Mouse (Mus musculus) heart, embryonic 16.5 days (tissue): ENCODE data around the gene Asb7. TPM values are rescaled to one million over a fixed set of nuclear protein-coding genes. Genes with fewer than 3 reads are reported as not detected.

Experiments
- ATAC-seq: fragments of 200-750 bp; cut with Nextera tagmentation; replicated peaks from 2 replicates; pipeline ENCODE4 v1.8.0; 2017; ENCODE audit warnings: moderate number of reproducible peaks; ENCODE audit not compliant: insufficient read depth, low FRiP score; ENCODE audit errors: extremely low read depth
- H3K27ac ChIP-seq: fragments of 300-500 bp; sonication (generic); 2 replicates; pipeline ENCODE4 v1.5.1; 2014; ENCODE audit warnings: mild to moderate bottlenecking, low read length, control low read depth, moderate library complexity
- H3K27me3 ChIP-seq: fragments of 300-500 bp; sonication (generic); 2 replicates; pipeline ENCODE4 v1.6.1; 2014; ENCODE audit warnings: low read length, mixed read lengths; ENCODE audit not compliant: control insufficient read depth, insufficient read depth
- H3K36me3 ChIP-seq: fragments of 300-500 bp; sonication (generic); 2 replicates; pipeline ENCODE4 v1.6.1; 2014; ENCODE audit not compliant: control insufficient read depth, insufficient read depth
- H3K4me1 ChIP-seq: fragments of 300-500 bp; sonication (generic); 2 replicates; pipeline ENCODE4 v1.6.1; 2014; ENCODE audit warnings: low read length, mixed read lengths; ENCODE audit not compliant: control insufficient read depth, insufficient read depth
- H3K4me2 ChIP-seq: fragments of 300-500 bp; sonication (generic); 2 replicates; pipeline ENCODE4 v1.6.1; 2014; ENCODE audit warnings: low read depth, mild to moderate bottlenecking, control low read depth, low read length
- H3K4me3 ChIP-seq: fragments of 300-500 bp; sonication (generic); 2 replicates; pipeline ENCODE4 v1.5.1; 2014; ENCODE audit warnings: mild to moderate bottlenecking, control low read depth, low read length
- H3K9ac ChIP-seq: fragments of 300-500 bp; sonication (generic); 2 replicates; pipeline ENCODE4 v1.6.1; 2014; ENCODE audit warnings: low read length, control low read depth
- H3K9me3 ChIP-seq: fragments of 300-500 bp; sonication (generic); replicated peaks from 2 replicates; pipeline ENCODE4 v1.6.1; 2016; ENCODE audit warnings: low read length; ENCODE audit not compliant: control insufficient read depth
- WGBS: fragments of 180-500 bp; shearing (Covaris S2); extraction: QIAGEN DNeasy Blood & Tissue Kit; methylation state at CpG from one replicate; pipeline ENCODE4 v1.1.7; 2014; 5-methylcytosine and 5-hydroxymethylcytosine counted together
- polyA plus RNA-seq: library from polyadenylated mRNA; unstranded; fragments of >200 nt; fragmentation: Nextera tagmentation; extraction: Ambion mirVana; gene quantifications from 2 replicates; pipeline ENCODE4 v1.2.1, GENCODE M21; 2015

Asb7 gene
- polyA plus RNA-seq, 1 experiment from 2014 or later = 9.0 TPM

DNA sequence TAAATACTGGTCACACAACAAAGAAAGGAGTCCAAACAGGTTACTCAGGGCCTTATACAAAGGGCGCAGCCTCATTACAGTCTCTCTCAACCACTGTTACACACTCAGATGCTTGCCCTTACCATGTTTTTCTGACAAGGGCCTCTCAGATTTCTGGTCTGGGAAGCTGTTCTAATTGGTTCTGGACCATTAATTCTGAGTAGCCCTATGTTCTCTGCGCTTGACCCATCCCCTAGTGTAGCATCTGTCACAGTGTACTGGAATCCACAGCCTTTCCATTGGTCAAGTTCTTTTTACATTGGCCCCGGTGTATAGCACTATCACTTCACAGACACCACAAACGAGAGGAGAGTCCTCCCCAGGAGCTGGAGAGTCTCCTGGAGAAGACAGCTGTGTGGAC, 35.1 kb upstream of the Asb7 start:
- Histone ChIP-seq H3K36me3 (peaks cover 7% of the 10 kb centered on the region; the same call in 1 of the 2 replicates), H3K9me3 (no peaks in the 10 kb centered on the region), H3K9ac (no peak overlapping the region), H3K4me2 (no peak overlapping the region), H3K4me1 (no peaks in the 10 kb centered on the region), H3K27ac (no peak overlapping the region), H3K27me3 (no peaks in the 10 kb centered on the region), H3K4me3 (no peak overlapping the region)
- ATAC-seq = no peak
- WGBS = 82% methylated on average over 4 of the region's 4 CpGs

DNA sequence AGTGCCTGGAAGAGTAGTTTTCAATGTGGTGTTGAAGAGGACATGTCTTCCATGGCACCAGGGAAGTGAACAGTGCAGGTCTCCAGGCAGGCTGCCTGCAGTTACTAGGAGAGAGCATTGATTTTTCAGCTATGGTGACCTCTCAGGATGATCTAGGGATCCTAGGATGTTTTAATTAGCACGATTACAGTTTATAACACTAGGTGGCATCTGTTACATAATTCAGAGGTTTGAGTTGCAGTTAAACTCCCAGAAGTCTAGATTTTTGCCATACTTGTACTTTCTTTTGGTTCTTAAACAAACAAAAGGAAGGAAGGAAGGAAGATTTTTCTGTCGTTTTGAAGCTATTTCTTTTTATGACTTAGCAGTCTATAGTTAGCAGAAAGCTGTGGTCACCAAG, 21.8 kb upstream of the Asb7 start:
- no peaks in the 10 kb centered on the region for H3K27me3 ChIP-seq
- H3K9me3 ChIP-seq = no peaks in the 10 kb centered on the region
- no peak overlapping the region for H3K27ac ChIP-seq
- no peak for ATAC-seq
- H3K36me3 ChIP-seq = peaks cover 23% of the 10 kb centered on the region
- H3K4me1 ChIP-seq = no peaks in the 10 kb centered on the region
- 40% methylated on average over 2 of the region's 2 CpGs for WGBS
- H3K9ac ChIP-seq = no peak overlapping the region
- H3K4me3 ChIP-seq = no peak overlapping the region
- no peak overlapping the region for H3K4me2 ChIP-seq

DNA sequence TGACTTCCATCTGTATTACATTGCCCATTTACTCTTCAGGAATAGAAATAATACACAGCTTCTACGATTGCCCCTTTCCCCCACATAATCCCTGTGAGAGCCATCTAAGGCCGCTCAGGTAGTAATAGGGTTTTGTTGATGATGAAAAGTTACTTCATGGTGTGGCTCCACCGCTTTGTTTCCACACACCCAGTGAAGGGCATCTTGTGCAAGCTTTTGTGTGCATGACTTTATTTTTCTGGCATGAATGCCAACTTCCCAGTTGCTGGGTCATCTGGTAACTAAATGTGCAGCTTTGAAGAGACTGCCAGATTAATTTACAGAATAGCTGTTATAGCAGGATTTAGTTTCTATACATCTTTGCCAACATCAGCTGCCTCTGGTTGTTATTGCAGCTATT, 15.2 kb upstream of the Asb7 start:
- Histone ChIP-seq H3K9ac (no peak overlapping the region), H3K4me2 (no peak overlapping the region), H3K9me3 (no peaks in the 10 kb centered on the region), H3K4me3 (no peak overlapping the region), H3K27me3 (no peaks in the 10 kb centered on the region), H3K4me1 (no peaks in the 10 kb centered on the region), H3K27ac (no peak overlapping the region), H3K36me3 (peaks cover 20% of the 10 kb centered on the region)
- no peak for ATAC-seq
- WGBS = 96% methylated on average over 3 of the region's 3 CpGs

DNA sequence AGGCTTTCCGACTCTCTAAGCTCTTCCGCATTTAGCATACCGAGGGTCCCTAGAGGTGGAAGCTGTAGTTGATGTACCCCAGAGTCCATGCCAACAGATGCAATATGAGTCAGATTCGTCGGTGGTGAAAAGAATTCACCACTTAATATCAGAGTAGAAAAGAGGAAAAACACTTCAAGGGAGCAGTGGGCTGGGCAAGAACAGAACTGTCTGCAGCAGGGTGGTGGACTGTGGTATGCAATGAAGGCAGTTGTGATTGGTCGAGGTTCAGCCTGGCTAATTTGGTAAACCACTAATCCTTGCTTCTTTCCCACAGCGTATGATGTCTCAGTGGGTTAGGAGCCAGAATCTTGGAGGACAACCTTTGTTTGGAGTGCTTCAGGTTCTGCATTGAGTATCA, 13.3 kb upstream of the Asb7 start:
- ATAC-seq = no peak
- no peaks in the 10 kb centered on the region for H3K27me3 ChIP-seq
- no peak overlapping the region for H3K9ac ChIP-seq
- H3K27ac ChIP-seq = no peak overlapping the region
- WGBS = 76% methylated on average over 7 of the region's 7 CpGs
- H3K4me2 ChIP-seq = no peak overlapping the region
- no peak overlapping the region for H3K4me3 ChIP-seq
- H3K9me3 ChIP-seq = no peaks in the 10 kb centered on the region
- H3K36me3 ChIP-seq = peaks cover 14% of the 10 kb centered on the region; the same call in 1 of the 2 replicates
- no peaks in the 10 kb centered on the region for H3K4me1 ChIP-seq

DNA sequence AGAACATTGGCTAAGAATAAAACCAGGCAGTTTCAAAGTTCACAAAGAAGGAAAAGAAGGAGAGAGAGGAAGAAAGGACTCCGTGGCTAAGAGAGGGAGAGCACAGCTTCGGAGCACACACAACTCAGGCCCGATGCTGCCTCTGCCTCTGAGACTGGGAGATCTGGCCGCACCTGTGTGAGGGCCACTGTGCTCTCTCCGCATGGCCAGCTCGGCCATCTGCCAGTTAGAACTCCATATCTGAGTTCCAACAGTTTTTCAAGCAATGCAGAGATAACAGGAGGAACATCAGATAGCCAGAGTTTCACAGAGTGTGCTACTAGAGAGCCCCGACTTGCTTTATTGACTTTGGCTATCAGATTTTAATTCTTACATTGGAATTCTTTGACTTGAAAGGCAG, 5.1 kb upstream of the Asb7 start:
- Histone ChIP-seq H3K4me2 (no peak overlapping the region), H3K4me3 (no peak overlapping the region), H3K27me3 (no peaks in the 10 kb centered on the region), H3K9ac (no peak overlapping the region), H3K9me3 (no peaks in the 10 kb centered on the region), H3K4me1 (peaks cover 8% of the 10 kb centered on the region), H3K36me3 (0 out of 2 replicates have a peak, but pooled peaks cover 4% of the 10 kb centered on the region), H3K27ac (no peak overlapping the region)
- WGBS = 38% methylated on average over 7 of the region's 7 CpGs
- no peak for ATAC-seq

DNA sequence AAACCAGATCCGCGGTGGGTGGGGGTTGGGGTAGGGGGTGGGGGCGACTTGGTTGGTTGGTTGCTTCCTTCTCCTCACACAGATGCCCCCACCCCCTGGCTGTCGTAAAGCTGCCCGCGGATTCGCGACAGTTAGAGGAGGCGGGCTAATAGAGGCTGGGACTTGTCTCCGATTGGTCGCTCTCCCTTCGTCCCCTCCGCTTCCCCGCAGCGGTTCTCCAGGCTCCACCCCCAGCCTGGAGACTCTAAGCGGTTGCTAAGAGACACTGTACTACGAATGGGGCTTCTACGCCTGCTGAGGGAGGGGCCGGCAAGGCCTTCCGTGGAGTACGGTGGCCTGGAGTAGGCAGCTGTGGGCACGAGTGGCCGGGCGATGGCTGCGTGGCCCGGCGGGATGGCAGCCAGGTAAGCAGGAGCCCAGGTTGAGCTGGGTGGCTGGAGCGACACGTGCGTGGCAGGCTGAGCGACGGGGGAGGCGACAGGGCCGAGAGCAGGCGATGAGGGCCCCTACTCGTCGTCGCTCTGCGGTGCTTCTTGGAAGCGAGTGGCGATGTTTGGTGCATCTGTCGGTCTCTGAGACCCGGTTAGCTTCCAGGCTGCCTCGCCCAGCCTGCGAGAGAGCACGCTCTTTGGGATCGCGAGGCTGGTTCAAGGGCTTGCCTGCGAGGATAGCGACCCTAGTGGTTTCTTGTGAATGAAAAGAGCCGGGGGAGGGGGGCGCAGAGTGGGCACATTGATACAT, 394 bp upstream of the Asb7 start, which contains the start of gene Lins1:
Gene Lins1 (plus strand): TSS at position 270 of the 741 bp plus-strand sequence.
- H3K4me2 ChIP-seq = peak within 1 kb of the TSS; percentile 87
- peak within 1 kb of the TSS; percentile 85 for H3K9ac ChIP-seq
- peak within 1 kb of the TSS; percentile 88 for H3K4me3 ChIP-seq
- no peaks in the 10 kb centered on the region for H3K27me3 ChIP-seq
- WGBS = under 1% methylated on average over 52 of the region's 52 CpGs
- peak within 1 kb of the TSS; percentile 88 for H3K27ac ChIP-seq
- H3K4me1 ChIP-seq = peaks cover 16% of the 10 kb centered on the region
- no peaks in the 10 kb centered on the region for H3K9me3 ChIP-seq
- ATAC-seq = peak; percentile 99
- H3K36me3 ChIP-seq = no peaks in the 10 kb centered on the region

DNA sequence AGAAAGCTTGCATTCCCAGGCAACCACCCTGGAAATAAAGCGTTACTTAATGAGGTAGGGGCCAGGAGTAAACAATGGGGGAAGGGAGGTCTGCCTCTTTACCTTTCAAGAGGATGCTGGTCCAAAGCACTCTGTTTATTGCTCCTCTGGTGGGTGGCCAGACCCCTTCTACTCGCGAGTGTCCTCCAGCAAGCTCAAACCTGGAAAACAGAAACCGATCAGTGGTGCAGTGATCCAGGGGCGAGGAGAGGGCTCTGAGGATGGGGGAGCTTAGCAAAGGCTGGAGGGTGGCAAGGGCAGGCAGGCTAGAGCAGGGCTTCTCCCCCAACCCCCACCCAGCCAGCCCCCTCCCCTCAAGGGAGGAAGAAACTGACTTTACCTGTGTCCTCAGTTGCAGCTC, 675 bp downstream of the Asb7 start:
- H3K27me3 ChIP-seq = no peaks in the 10 kb centered on the region
- peak overlapping the region; percentile 87 for H3K4me2 ChIP-seq
- H3K4me1 ChIP-seq = peaks cover 13% of the 10 kb centered on the region
- H3K4me3 ChIP-seq = peak overlapping the region; percentile 76
- H3K27ac ChIP-seq = peak overlapping the region; percentile 45; the same call in 1 of the 2 replicates
- H3K9me3 ChIP-seq = no peaks in the 10 kb centered on the region
- ATAC-seq = no peak
- peak overlapping the region; percentile 77 for H3K9ac ChIP-seq
- peaks cover 3% of the 10 kb centered on the region for H3K36me3 ChIP-seq
- WGBS = 2% methylated on average over 5 of the region's 5 CpGs

DNA sequence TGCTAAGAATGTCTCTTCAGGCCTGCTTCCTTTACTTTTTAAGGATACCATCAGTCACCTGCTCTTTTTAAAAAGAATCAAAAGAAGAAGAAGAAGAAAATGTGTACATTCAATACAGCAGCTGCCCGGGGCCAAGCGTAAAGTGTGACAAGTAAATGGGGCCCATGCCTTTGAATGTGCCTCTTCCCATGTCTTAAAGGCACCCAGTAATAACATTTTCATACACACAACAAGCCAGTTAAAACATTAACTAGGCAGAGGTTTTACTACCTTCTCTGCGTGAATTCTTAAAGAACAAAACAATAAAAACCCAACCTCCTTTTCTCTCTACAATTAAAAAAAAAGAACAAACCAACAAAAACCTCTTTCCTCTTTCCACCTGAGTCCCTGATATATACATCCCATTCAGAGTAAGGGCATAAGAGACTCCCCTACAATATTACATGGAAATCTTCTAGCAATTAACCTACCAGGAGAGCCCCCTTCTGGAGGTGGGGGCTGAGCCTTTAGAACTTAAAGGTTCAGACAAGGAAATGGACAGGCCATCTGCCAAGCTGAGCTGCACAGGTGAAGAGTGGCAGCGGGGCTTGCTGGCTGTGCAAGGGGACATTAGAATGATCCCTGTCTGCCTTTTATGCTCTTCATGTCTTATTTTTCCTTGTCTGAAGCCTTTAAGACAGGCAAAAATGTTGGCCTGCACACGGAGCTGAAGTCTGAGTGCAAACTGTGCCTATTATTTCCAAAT, 7.1 kb downstream of the Asb7 start:
- Histone ChIP-seq H3K27ac (no peak overlapping the region), H3K4me3 (no peak overlapping the region), H3K4me1 (no peaks in the 10 kb centered on the region), H3K9me3 (no peaks in the 10 kb centered on the region), H3K9ac (no peak overlapping the region), H3K36me3 (peaks cover 41% of the 10 kb centered on the region), H3K27me3 (no peaks in the 10 kb centered on the region), H3K4me2 (no peak overlapping the region)
- 92% methylated on average over 5 of the region's 5 CpGs for WGBS
- ATAC-seq = no peak

DNA sequence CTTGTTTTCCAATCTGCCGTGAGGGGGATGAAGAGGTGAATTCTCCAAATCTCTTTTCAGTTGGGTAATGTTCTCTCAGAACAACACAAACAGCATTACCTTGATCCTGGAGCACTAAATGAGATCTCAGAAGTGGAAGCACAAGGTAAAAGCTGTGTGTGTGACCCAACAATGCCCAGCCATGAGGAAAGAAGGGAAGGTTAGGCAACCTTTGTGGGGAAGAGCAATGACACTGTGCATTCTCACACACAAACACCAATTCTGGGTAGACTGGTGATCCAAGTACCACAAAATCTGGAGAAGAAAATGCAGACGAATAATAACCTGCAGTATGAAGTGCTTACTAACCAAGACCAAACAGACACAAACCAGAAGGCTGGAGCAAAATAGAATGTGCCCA, 13.6 kb downstream of the Asb7 start:
- H3K27ac ChIP-seq = no peak overlapping the region
- H3K27me3 ChIP-seq = no peaks in the 10 kb centered on the region
- no peak overlapping the region for H3K9ac ChIP-seq
- WGBS = 88% methylated on average over 2 of the region's 2 CpGs
- no peak for ATAC-seq
- peaks cover 61% of the 10 kb centered on the region for H3K36me3 ChIP-seq
- no peak overlapping the region for H3K4me3 ChIP-seq
- H3K9me3 ChIP-seq = no peaks in the 10 kb centered on the region
- H3K4me1 ChIP-seq = no peaks in the 10 kb centered on the region
- no peak overlapping the region for H3K4me2 ChIP-seq
